Mouse (Mus musculus): ENCODE results near the gene Gtf2h3. TPM values are rescaled to one million over a fixed set of nuclear protein-coding genes. Genes with fewer than 3 reads are reported as not detected.
"Not testable (repeated sequence)": the region's sequence is repeated elsewhere in the genome, so short reads cannot be mapped to it uniquely, and the experiment has no call there.

Gene Gtf2h3
- polyA plus RNA-seq, 1 experiment = 29.6 TPM

DNA sequence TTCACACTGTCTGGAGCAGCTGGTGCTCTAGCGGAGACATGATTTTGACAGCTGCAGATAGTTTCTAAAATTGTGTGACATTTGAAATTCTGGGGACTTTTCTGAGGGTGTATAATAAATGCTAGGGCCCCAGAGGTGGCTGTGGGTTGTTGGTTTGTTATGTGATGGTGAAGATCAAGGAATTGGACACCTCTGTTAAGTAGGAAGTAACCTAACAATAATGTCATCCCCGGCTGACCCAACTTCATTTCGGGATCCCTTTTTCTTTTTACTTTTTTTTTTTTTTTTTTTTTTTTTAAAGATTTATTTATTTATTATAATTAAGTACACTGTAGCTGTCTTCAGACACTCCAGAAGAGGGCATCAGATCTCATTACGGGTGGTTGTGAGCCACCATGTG, 28.2 kb upstream of the Gtf2h3 start:
- H3K4me1 ChIP-seq (ENCODE audit: control insufficient read depth, insufficient read depth, insufficient read length, low read length); H3K27ac ChIP-seq (replicated peaks; ENCODE audit: low read depth, low read length); H3K4me3 ChIP-seq (ENCODE audit: insufficient read depth, low read depth, low read length): not testable (repeated sequence)

DNA sequence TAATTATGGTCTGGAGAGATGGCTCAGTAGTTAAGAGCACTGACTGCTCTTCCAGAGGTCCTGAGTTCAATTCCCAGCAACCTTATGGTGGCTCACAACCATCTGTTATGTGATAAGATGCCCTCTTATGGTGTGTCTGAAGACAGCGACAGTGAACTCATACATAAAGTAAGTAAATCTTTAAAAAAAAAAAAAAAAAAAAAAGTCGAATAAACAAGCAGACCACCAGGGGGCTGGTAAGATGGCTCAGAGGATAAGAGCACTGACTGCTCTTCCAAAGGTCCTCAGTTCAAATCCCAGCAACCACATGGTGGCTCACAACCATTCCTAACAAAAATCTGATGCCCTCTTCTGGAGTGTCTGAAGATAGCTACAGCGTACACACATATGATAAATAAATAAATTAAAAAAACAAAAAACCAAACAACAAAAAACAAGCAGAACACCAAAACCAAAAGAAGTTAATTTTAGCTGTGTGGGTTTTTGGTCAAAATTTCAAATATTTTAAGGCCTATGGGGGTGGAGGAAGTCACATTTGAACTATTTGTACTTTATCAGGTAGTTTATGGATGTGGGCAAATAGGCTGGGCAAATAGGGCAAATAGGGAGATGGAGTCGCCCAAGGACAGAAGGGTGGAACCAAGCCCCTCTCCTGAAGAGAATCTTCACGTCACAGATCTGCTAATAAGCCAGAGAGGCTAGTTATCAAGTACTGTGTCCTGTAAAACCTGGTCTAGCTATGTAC, 27.4 kb upstream of the Gtf2h3 start:
- peak overlapping the region; percentile 61 for H3K27ac ChIP-seq (replicated peaks; ENCODE audit: low read depth, low read length)
- peak overlapping the region; percentile 98 for H3K4me3 ChIP-seq (ENCODE audit: insufficient read depth, low read depth, low read length)
- not testable (repeated sequence) for H3K4me1 ChIP-seq (ENCODE audit: control insufficient read depth, insufficient read depth, insufficient read length, low read length)

DNA sequence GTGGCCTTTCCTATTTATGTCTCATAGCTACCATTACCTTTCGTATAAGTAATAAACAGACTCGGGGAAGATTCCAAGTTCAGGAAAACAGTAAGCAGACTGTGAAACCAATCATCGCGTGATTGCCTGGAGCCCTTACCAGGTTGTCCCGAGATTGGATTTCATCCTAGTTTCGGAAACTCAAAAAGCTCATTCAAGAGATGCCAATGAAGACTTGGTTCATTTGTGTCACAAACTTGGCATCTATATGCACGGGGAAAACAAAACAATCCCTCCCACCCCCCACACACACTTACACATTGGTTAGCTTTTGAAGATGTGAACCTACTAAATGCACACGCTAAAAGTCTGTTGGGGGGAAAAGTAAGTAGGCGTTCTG, 26.9 kb upstream of the Gtf2h3 start:
- Histone ChIP-seq H3K4me1 (ENCODE audit: control insufficient read depth, insufficient read depth, insufficient read length, low read length) (no peaks in the 10 kb centered on the region; the same call in 1 of the 2 replicates), H3K27ac (replicated peaks; ENCODE audit: low read depth, low read length) (peak overlapping the region; percentile 61), H3K4me3 (ENCODE audit: insufficient read depth, low read depth, low read length) (peak overlapping the region; percentile 98)

DNA sequence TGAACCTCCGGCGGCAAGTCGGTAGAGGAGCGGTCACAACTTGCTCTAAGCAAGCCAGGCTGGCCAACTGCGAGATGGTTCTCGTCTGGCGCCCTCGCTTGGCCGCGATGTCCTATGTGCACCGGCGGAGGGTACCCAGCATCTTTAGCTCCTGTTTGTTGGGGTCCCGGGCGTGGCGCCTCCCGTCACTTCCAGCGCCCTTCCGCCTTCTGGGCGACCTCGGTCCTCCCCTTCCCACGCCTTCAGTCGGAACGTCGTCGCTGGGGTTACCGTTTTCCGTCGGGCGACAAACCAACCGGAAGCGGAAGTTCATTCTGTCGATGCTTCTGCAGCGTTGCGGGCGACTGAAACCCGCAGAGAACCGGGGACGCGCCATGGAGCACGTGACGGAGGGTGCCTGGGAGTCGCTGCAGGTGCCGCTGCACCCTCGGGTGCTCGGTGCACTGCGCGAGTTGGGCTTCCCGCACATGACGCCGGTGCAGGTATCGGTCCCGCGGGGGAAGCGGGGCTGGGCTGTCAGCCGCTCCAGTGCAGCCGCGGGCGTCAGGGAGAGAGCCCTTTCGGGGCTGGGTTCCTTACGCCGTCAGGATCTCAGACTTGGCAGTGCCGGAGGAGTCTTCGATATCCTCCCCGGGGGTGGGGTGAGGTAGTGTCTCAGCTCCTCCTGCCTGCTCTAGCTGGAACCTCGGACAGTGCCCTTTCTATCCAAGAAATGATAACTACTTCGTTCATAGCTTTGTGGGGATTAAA, 26.2 kb upstream of the Gtf2h3 start, which contains the start of gene Ddx55:
Gene Ddx55, plus strand, starts transcription at position 307 of the 750 bp plus-strand sequence.
- peak within 1 kb of the TSS; percentile 98 for H3K4me3 ChIP-seq (ENCODE audit: insufficient read depth, low read depth, low read length)
- H3K4me1 ChIP-seq (ENCODE audit: control insufficient read depth, insufficient read depth, insufficient read length, low read length) = no peaks in the 10 kb centered on the region; the same call in 1 of the 2 replicates
- H3K27ac ChIP-seq (replicated peaks; ENCODE audit: low read depth, low read length) = peak within 1 kb of the TSS; percentile 61

DNA sequence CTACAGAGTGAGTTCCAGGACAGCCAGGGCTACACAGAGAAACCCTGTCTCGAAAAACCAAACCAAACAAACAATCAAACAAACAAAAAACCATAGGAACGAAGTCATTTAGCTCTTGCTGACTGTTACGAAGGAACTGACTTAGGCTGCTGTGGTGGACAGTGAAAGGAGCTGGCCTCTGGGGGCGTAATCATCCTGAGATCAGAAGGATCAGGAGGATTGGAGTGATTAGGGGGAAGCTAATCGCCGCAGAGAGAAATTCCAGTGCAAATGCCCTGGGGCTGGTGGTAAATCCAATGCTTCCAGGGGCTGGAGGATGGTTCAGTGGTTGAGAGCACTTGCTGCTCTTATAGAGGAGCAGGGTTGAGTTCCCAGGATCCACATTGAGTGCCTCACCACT, 25.3 kb upstream of the Gtf2h3 start:
- Histone ChIP-seq H3K27ac (replicated peaks; ENCODE audit: low read depth, low read length) (no peak overlapping the region), H3K4me1 (ENCODE audit: control insufficient read depth, insufficient read depth, insufficient read length, low read length) (no peaks in the 10 kb centered on the region; the same call in 1 of the 2 replicates), H3K4me3 (ENCODE audit: insufficient read depth, low read depth, low read length) (peak overlapping the region; percentile 98)

DNA sequence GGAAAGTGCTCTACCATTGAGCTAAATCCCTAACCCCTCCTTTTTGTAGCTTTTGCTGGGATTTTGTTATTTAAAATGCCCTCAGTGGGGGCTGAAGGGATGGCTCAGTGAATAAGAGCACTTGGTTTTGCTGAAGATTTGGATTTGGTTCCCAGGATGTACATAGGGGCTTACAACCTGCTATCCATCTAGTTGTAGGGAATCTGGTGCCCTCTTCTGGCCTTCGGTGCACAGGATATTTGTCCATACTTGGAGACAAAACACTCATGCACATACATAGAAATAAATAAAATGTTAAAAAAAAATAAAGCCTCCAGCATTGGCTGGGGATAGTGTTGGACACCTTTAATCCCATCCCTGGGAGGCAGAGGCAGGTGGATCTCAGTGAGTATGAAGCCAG, 23.8 kb upstream of the Gtf2h3 start:
- Histone ChIP-seq H3K4me3 (ENCODE audit: insufficient read depth, low read depth, low read length) (no peak overlapping the region), H3K27ac (replicated peaks; ENCODE audit: low read depth, low read length) (no peak overlapping the region)

DNA sequence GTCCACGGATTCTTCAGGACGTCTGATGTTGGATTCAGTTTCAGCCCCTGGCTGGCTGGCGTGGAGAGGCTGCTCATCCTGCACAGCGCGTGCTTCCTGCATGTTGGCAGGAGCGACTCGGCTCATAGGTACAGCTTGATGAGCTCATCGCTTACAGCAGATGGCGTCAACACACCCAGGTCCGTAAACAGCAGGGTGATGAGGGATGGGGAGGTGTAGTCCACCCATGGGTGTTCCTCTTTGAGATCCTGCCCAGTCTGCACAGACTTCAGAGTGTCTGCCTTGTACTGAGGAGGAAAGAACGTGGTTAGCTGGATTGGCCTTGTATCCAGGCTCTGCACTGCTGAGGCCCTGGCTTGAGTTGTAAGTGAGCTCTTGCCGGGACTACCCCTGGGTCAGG, 7.9 kb upstream of the Gtf2h3 start:
- Histone ChIP-seq H3K4me3 (ENCODE audit: insufficient read depth, low read depth, low read length) (no peak overlapping the region), H3K4me1 (ENCODE audit: control insufficient read depth, insufficient read depth, insufficient read length, low read length) (no peaks in the 10 kb centered on the region), H3K27ac (replicated peaks; ENCODE audit: low read depth, low read length) (no peak overlapping the region)

More for the DNA sequence above, 23.8 kb upstream of the Gtf2h3 start:
- H3K4me1 ChIP-seq (ENCODE audit: control insufficient read depth, insufficient read depth, insufficient read length, low read length) = no peaks in the 10 kb centered on the region; the same call in 1 of the 2 replicates

DNA sequence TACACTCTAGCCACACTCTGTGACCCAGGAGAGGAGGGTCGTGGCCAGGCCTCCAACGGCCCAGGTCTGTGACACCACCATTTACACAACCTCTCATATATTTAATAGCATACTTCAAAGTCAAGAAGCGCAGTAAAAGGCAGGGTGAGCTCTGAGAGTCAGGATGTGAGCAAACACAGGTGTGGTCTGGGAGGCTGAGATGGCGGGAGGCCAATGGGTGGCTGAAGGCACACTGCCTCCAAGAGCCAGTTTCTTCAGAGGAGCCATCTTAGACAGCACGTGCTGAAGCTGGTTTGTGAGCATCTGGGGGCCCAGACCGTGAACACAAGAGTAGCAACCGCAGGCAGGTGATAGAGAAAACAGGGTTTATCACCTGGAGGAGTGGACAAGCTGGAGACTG, 3.5 kb upstream of the Gtf2h3 start:
- Histone ChIP-seq H3K27ac (replicated peaks; ENCODE audit: low read depth, low read length) (no peak overlapping the region), H3K4me1 (ENCODE audit: control insufficient read depth, insufficient read depth, insufficient read length, low read length) (peaks cover 6% of the 10 kb centered on the region; the same call in 1 of the 2 replicates), H3K4me3 (ENCODE audit: insufficient read depth, low read depth, low read length) (no peak overlapping the region)

DNA sequence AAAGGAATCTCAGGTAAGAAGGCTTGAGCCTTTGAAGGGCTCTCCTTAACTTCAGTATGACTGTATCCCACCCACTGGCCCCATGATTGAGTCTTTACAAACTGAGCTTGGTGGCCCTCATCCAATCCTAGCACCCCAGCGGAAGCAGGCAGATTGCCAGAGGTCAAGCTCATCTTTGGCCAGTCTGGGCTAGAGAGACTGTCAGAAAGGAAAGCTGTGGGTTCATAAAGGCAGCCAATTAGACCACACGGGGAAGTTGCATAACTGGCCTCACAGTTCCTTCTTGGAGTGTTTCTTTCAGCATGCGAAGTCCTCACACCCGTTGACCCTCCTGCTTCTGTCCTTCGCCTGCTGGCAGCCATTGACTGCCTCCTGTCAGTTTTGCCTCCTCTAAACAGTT, 3.6 kb downstream of the Gtf2h3 start:
- Histone ChIP-seq H3K4me3 (ENCODE audit: insufficient read depth, low read depth, low read length) (no peak overlapping the region), H3K4me1 (ENCODE audit: control insufficient read depth, insufficient read depth, insufficient read length, low read length) (peaks cover 6% of the 10 kb centered on the region; the same call in 1 of the 2 replicates), H3K27ac (replicated peaks; ENCODE audit: low read depth, low read length) (no peak overlapping the region)

DNA sequence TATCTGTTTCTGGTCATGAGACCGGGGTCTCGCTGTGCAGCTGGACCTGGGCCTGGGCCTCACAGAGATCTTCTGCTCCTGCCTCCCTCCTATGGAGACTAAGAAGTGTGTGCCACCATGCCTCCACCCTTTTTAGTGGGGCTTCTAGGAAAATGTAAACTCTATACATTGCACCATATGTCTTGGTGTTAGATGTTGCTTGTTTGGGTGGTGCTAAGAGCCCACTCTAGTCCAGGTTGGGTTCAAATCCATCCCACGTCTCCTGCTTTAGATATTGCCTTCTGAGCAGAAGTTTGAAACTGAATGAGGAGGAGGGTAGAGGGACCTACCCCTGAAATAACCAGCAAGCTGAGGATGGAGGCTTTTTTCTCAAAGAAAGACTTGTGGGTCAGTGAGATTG, 13.8 kb downstream of the Gtf2h3 start:
- no peak overlapping the region for H3K4me3 ChIP-seq (ENCODE audit: insufficient read depth, low read depth, low read length)
- H3K27ac ChIP-seq (replicated peaks; ENCODE audit: low read depth, low read length) = no peak overlapping the region
- H3K4me1 ChIP-seq (ENCODE audit: control insufficient read depth, insufficient read depth, insufficient read length, low read length) = no peaks in the 10 kb centered on the region

DNA sequence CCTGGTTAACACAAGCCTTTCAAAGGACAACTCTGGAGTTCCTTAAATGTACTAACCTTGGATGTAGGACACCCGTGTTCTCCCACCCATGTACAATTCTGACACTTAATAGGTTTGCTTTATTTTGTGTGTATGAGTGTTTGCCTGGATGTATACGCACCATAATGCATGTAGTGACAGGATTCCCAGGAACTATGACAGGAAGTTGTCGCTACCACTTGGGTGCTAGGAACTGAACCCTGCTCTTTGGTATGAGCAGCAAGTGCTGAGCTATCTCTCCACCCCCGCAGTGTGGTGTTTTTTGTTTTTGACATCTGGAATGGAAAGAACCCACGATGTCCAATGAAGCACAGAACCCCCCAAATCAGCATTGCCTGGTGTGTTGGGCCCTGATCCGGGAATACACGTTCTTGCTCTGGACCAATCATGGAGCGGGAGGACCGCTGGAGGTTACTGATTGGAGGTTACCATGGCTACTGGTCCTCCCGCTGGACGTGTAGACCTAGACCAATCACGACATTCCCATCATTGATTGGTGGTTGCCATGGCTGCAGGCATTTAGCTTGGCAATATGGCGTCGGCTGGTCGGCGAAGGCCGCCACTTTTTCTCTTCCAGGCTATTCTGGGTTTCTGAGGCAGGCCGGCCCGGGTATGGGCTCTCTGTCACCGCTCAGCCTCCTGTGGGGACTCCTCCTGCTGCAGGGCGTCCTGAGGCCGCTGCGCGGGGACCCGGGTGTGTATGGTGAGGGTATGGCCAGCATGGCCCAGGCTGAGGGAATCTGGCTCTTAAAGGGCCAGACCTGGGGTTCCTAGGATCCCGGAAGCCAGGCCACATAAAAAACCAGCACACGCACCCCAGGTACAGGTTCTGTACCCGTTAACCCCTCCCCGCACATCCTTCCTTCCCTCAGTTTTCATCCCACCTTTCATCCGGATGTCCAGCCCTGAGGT, 19.6 kb downstream of the Gtf2h3 start:
- H3K27ac ChIP-seq (replicated peaks; ENCODE audit: low read depth, low read length) = no peak overlapping the region
- H3K4me3 ChIP-seq (ENCODE audit: insufficient read depth, low read depth, low read length) = peak overlapping the region; percentile 68
- no peaks in the 10 kb centered on the region for H3K4me1 ChIP-seq (ENCODE audit: control insufficient read depth, insufficient read depth, insufficient read length, low read length)

DNA sequence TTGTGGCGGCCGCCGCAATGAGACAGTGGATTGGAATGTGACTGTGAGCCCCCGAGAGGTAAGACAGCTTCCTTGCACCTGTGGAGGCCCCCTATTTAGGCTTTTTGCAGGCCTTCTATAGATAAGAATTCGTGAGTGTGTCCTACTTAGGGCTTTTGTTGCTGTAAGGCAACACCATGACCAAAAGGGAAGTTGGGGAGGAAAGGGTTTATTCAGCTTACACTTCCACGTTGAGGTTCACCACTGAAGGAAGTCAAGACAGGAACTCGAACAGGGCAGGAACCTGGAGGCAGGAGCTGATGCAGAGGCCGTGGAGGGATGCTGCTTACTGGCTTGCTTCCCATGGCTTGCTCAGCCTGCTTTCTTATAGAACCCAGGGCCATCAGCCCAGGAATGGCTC, 20.8 kb downstream of the Gtf2h3 start:
- not testable (repeated sequence) for H3K4me3 ChIP-seq (ENCODE audit: insufficient read depth, low read depth, low read length); H3K4me1 ChIP-seq (ENCODE audit: control insufficient read depth, insufficient read depth, insufficient read length, low read length); H3K27ac ChIP-seq (replicated peaks; ENCODE audit: low read depth, low read length)

DNA sequence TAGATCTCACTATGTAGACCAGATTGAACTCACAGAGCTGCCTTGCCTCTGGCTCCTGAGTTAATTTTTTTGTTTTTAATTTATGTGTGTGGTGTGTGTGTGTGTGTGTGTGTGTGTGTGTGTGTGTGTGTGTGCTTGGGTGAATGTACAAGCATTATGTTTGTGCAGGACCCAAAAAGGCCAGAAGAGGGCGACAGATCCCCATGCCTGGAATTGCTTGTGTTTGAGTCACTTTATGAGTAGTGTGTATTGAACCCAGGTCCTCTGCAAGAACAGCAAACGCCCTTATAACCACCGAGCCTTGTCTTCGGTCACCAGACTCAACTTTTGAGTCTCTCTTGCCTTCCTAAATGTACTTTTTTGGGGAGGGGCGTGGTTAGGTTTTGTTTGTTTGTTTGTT, 23.4 kb downstream of the Gtf2h3 start:
- no peak overlapping the region for H3K27ac ChIP-seq (replicated peaks; ENCODE audit: low read depth, low read length)
- H3K4me3 ChIP-seq (ENCODE audit: insufficient read depth, low read depth, low read length) = no peak overlapping the region
- no peaks in the 10 kb centered on the region for H3K4me1 ChIP-seq (ENCODE audit: control insufficient read depth, insufficient read depth, insufficient read length, low read length)

DNA sequence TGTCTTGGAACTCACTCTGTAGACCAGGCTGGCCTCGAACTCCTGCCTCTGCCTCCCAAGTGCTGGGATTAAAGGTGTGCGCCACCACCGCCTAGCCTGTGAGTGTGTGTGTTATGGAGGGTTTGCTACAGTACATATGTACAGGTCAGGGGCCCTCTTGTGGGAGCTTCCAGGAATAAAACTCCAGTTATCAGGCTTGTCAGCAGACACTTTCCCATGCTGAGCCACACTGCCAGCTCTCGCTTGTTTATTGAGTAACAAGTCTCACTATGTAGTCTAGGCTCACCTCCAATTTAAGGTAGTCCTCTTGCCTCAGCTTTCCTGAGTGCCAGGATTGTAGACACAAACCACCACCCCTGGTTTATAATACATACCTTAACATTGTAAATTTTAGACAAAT, 25.4 kb downstream of the Gtf2h3 start:
- no peaks in the 10 kb centered on the region for H3K4me1 ChIP-seq (ENCODE audit: control insufficient read depth, insufficient read depth, insufficient read length, low read length)
- no peak overlapping the region for H3K4me3 ChIP-seq (ENCODE audit: insufficient read depth, low read depth, low read length)
- H3K27ac ChIP-seq (replicated peaks; ENCODE audit: low read depth, low read length) = no peak overlapping the region
